Mouse (Mus musculus): Measurements from ENCODE around the gene Fiz1. TPM values are rescaled to one million over a fixed set of nuclear protein-coding genes. Genes with fewer than 3 reads are reported as not detected.
"Not testable (repeated sequence)": the region's sequence is repeated elsewhere in the genome, so short reads cannot be mapped to it uniquely, and the experiment has no call there.

Gene Fiz1
- total RNA-seq, 2 experiments from 2014 or later, result 17.7 to 39.2 TPM

- peak; percentile 91 for ATAC-seq (replicated peaks; ENCODE audit: poor library complexity)
Measured at GRCm38 (mm10) chr7:5038109-5038732, 23.7 kb upstream of the Fiz1 start, which contains the start of gene Zfp784. Gene Zfp784, minus strand, starts transcription at chr7:5038446.

GRCm38 (mm10) chr7:5037467-5037866 is 23.0 kb upstream of the Fiz1 start:
- no peak for ATAC-seq (replicated peaks; ENCODE audit: poor library complexity)

GRCm38 (mm10) chr7:5037026-5037425 is 22.5 kb upstream of the Fiz1 start:
- ATAC-seq (replicated peaks; ENCODE audit: poor library complexity), result no peak

GRCm38 (mm10) chr7:5036136-5036535 is 21.6 kb upstream of the Fiz1 start:
- no peak for ATAC-seq (replicated peaks; ENCODE audit: poor library complexity)

- no peak for ATAC-seq (replicated peaks; ENCODE audit: poor library complexity)
Measured at GRCm38 (mm10) chr7:5035628-5036027, 21.1 kb upstream of the Fiz1 start.

- no peak for ATAC-seq (replicated peaks; ENCODE audit: poor library complexity)
Measured at GRCm38 (mm10) chr7:5033818-5034217, 19.3 kb upstream of the Fiz1 start, which contains the start of gene 4632433K11Rik. Gene 4632433K11Rik, plus strand, starts transcription at chr7:5034118.

- ATAC-seq (replicated peaks; ENCODE audit: poor library complexity), result no peak
Measured at GRCm38 (mm10) chr7:5031496-5031895, 17.0 kb upstream of the Fiz1 start.

GRCm38 (mm10) chr7:5030554-5031275 is 16.2 kb upstream of the Fiz1 start:
- ATAC-seq (replicated peaks; ENCODE audit: poor library complexity), result no peak

- ATAC-seq (replicated peaks; ENCODE audit: poor library complexity), result no peak
Measured at GRCm38 (mm10) chr7:5029946-5030345, 15.4 kb upstream of the Fiz1 start.

- ATAC-seq (replicated peaks; ENCODE audit: poor library complexity), result no peak
Measured at GRCm38 (mm10) chr7:5029543-5029942, 15.0 kb upstream of the Fiz1 start.

- ATAC-seq (replicated peaks; ENCODE audit: poor library complexity), result no peak
Measured at GRCm38 (mm10) chr7:5021197-5021596, 6.7 kb upstream of the Fiz1 start.

GRCm38 (mm10) chr7:5020685-5021084 is 6.2 kb upstream of the Fiz1 start:
- ATAC-seq (replicated peaks; ENCODE audit: poor library complexity), result 0 out of 2 replicates have a peak, but pooled peaks have one; percentile 5

- ATAC-seq (replicated peaks; ENCODE audit: poor library complexity), result peak; percentile 79
Measured at GRCm38 (mm10) chr7:5020000-5020681, 5.6 kb upstream of the Fiz1 start, which contains the start of the genes Zfp865 and Ccdc106. Gene Zfp865, plus strand, starts transcription at chr7:5020376. Gene Ccdc106, plus strand, starts transcription at chr7:5020553.

- not testable (repeated sequence) for ATAC-seq (replicated peaks; ENCODE audit: poor library complexity)
Measured at GRCm38 (mm10) chr7:5019576-5019975, 5.1 kb upstream of the Fiz1 start.

- ATAC-seq (replicated peaks; ENCODE audit: poor library complexity), result no peak
Measured at GRCm38 (mm10) chr7:5017931-5018330, 3.4 kb upstream of the Fiz1 start.

GRCm38 (mm10) chr7:5017352-5017751 is 2.9 kb upstream of the Fiz1 start:
- ATAC-seq (replicated peaks; ENCODE audit: poor library complexity), result no peak

GRCm38 (mm10) chr7:5016920-5017319 is 2.4 kb upstream of the Fiz1 start:
- ATAC-seq (replicated peaks; ENCODE audit: poor library complexity), result no peak

- ATAC-seq (replicated peaks; ENCODE audit: poor library complexity), result no peak
Measured at GRCm38 (mm10) chr7:5016057-5016456, 1.6 kb upstream of the Fiz1 start.

GRCm38 (mm10) chr7:5015118-5016001 is 863 bp upstream of the Fiz1 start, which contains the start of gene Gm44973:
Gene Gm44973, plus strand, starts transcription at chr7:5015496.
- peak; percentile 55 for ATAC-seq (replicated peaks; ENCODE audit: poor library complexity)

GRCm38 (mm10) chr7:5012681-5013513 is 1.6 kb downstream of the Fiz1 start:
- ATAC-seq (replicated peaks; ENCODE audit: poor library complexity), result no peak

Measured in megakaryocyte progenitor cell, adult 5-6 weeks (primary cell).